Mouse (Mus musculus) heart, embryonic 10.5 days (tissue): Measurements from ENCODE around the gene Cracr2b. TPM values are rescaled to one million over a fixed set of nuclear protein-coding genes. Genes with fewer than 3 reads are reported as not detected.
"Not testable (repeated sequence)": the region's sequence is repeated elsewhere in the genome, so short reads cannot be mapped to it uniquely, and the experiment has no call there.

ENCODE experiments used
- DNase-seq: peaks from one replicate; pipeline ENCODE4 v3.0.0-alpha.2; 2017; ENCODE audit warnings: low spot score
- H3K27ac ChIP-seq: fragments of 300-500 bp; sonication (generic); 2 replicates; pipeline ENCODE4 v1.5.1; 2016; ENCODE audit warnings: mild to moderate bottlenecking
- H3K27me3 ChIP-seq: fragments of 300-500 bp; sonication (generic); 2 replicates; pipeline ENCODE4 v1.6.1; 2016; ENCODE audit warnings: mild to moderate bottlenecking; ENCODE audit not compliant: poor library complexity, insufficient read depth, severe bottlenecking
- H3K36me3 ChIP-seq: fragments of 300-500 bp; sonication (generic); 2 replicates; pipeline ENCODE4 v1.6.1; 2016; ENCODE audit warnings: mild to moderate bottlenecking, moderate library complexity
- H3K4me1 ChIP-seq: fragments of 300-500 bp; sonication (generic); 2 replicates; pipeline ENCODE4 v1.6.1; 2016; ENCODE audit warnings: mild to moderate bottlenecking
- H3K4me3 ChIP-seq: fragments of 300-500 bp; sonication (generic); 2 replicates; pipeline ENCODE4 v1.5.1; 2016; ENCODE audit warnings: mild to moderate bottlenecking, moderate library complexity
- H3K9me3 ChIP-seq: fragments of 300-500 bp; sonication (generic); 2 replicates; pipeline ENCODE4 v1.6.1; 2016; ENCODE audit warnings: mild to moderate bottlenecking, moderate library complexity
- WGBS: fragments of 180-500 bp; shearing (Covaris S2); methylation state at CpG from one replicate; pipeline ENCODE4 v1.1.7; 2016; 5-methylcytosine and 5-hydroxymethylcytosine counted together
- polyA plus RNA-seq: library from polyadenylated mRNA; unstranded; fragments of >200 nt; fragmentation: Nextera tagmentation; extraction: Ambion mirVana; gene quantifications from 2 replicates; pipeline ENCODE4 v1.2.1, GENCODE M21; 2016

Gene Cracr2b
- polyA plus RNA-seq, 1 experiment from 2014 or later: 14.0 TPM

GRCm38 (mm10) chr7:141436523-141436892 lies 24.4 kb upstream of the Cracr2b start:
- 59% methylated on average over 2 of the region's 2 CpGs for WGBS
- no peaks in the 10 kb centered on the region for H3K27me3 ChIP-seq
- peak overlapping the region; percentile 69 for H3K4me3 ChIP-seq
- H3K27ac ChIP-seq: peak overlapping the region; percentile 87
- peaks cover 59% of the 10 kb centered on the region for H3K4me1 ChIP-seq
- DNase-seq: no peak
- no peaks in the 10 kb centered on the region for H3K9me3 ChIP-seq
- H3K36me3 ChIP-seq: peaks cover 59% of the 10 kb centered on the region

- WGBS: 5% methylated on average over 53 of the region's 53 CpGs
- Histone ChIP-seq H3K4me3 (peak within 1 kb of the TSS; percentile 69), H3K27me3 (no peaks in the 10 kb centered on the region), H3K27ac (peak within 1 kb of the TSS; percentile 87), H3K36me3 (peaks cover 59% of the 10 kb centered on the region), H3K4me1 (peaks cover 69% of the 10 kb centered on the region), H3K9me3 (no peaks in the 10 kb centered on the region)
- peak; percentile 92 for DNase-seq
Measured at GRCm38 (mm10) chr7:141437178-141438120, 23.4 kb upstream of the Cracr2b start, which contains the start of gene Slc25a22. Slc25a22 (minus strand) TSS chr7:141437892.

GRCm38 (mm10) chr7:141438201-141438968 lies 22.5 kb upstream of the Cracr2b start:
- Histone ChIP-seq H3K36me3 (peaks cover 52% of the 10 kb centered on the region), H3K4me3 (no peak overlapping the region), H3K4me1 (peaks cover 71% of the 10 kb centered on the region), H3K27ac (no peak overlapping the region), H3K27me3 (no peaks in the 10 kb centered on the region), H3K9me3 (no peaks in the 10 kb centered on the region)
- DNase-seq: no peak
- WGBS: 92% methylated on average over 12 of the region's 12 CpGs

GRCm38 (mm10) chr7:141439140-141439679 lies 21.7 kb upstream of the Cracr2b start:
- H3K27ac ChIP-seq: no peak overlapping the region

GRCm38 (mm10) chr7:141439811-141440210 lies 21.1 kb upstream of the Cracr2b start:
- H3K27me3 ChIP-seq: no peaks in the 10 kb centered on the region
- no peaks in the 10 kb centered on the region for H3K9me3 ChIP-seq
- peaks cover 63% of the 10 kb centered on the region for H3K4me1 ChIP-seq
- peaks cover 47% of the 10 kb centered on the region for H3K36me3 ChIP-seq
- H3K27ac ChIP-seq: no peak overlapping the region
- DNase-seq: no peak
- 98% methylated on average over 11 of the region's 11 CpGs for WGBS
- H3K4me3 ChIP-seq: no peak overlapping the region

More at GRCm38 (mm10) chr7:141439140-141439679, 21.7 kb upstream of the Cracr2b start:
- no peaks in the 10 kb centered on the region for H3K27me3 ChIP-seq
- DNase-seq: no peak
- peaks cover 47% of the 10 kb centered on the region for H3K36me3 ChIP-seq
- peaks cover 67% of the 10 kb centered on the region for H3K4me1 ChIP-seq
- WGBS: 92% methylated on average over 10 of the region's 10 CpGs
- H3K4me3 ChIP-seq: no peak overlapping the region
- H3K9me3 ChIP-seq: no peaks in the 10 kb centered on the region

GRCm38 (mm10) chr7:141440613-141441012 lies 20.3 kb upstream of the Cracr2b start:
- H3K9me3 ChIP-seq: no peaks in the 10 kb centered on the region
- 30% methylated on average over 6 of the region's 6 CpGs for WGBS
- H3K4me1 ChIP-seq: peaks cover 55% of the 10 kb centered on the region
- H3K4me3 ChIP-seq: no peak overlapping the region
- 0 out of 2 replicates have a peak overlapping the region, but pooled peaks have one; percentile 12 for H3K27ac ChIP-seq
- no peak for DNase-seq
- peaks cover 47% of the 10 kb centered on the region for H3K36me3 ChIP-seq
- H3K27me3 ChIP-seq: no peaks in the 10 kb centered on the region

- H3K27ac ChIP-seq: no peak overlapping the region
- 86% methylated on average over 9 of the region's 9 CpGs for WGBS
- no peaks in the 10 kb centered on the region for H3K9me3 ChIP-seq
- peaks cover 47% of the 10 kb centered on the region for H3K36me3 ChIP-seq
- no peaks in the 10 kb centered on the region for H3K27me3 ChIP-seq
- H3K4me3 ChIP-seq: no peak overlapping the region
- DNase-seq: peak; percentile 72
- H3K4me1 ChIP-seq: peaks cover 47% of the 10 kb centered on the region
Measured at GRCm38 (mm10) chr7:141441460-141441859, 19.4 kb upstream of the Cracr2b start.

GRCm38 (mm10) chr7:141442199-141442598 lies 18.7 kb upstream of the Cracr2b start:
- 89% methylated on average over 13 of the region's 13 CpGs for WGBS
- Histone ChIP-seq H3K9me3 (no peaks in the 10 kb centered on the region), H3K27ac (peak overlapping the region; percentile 88; the same call in 1 of the 2 replicates), H3K4me1 (peaks cover 41% of the 10 kb centered on the region), H3K4me3 (peak overlapping the region; percentile 66), H3K36me3 (peaks cover 47% of the 10 kb centered on the region), H3K27me3 (no peaks in the 10 kb centered on the region)
- peak; percentile 73 for DNase-seq

GRCm38 (mm10) chr7:141443081-141443821 lies 17.6 kb upstream of the Cracr2b start:
- H3K9me3 ChIP-seq: no peaks in the 10 kb centered on the region
- DNase-seq: peak; percentile 76
- peaks cover 41% of the 10 kb centered on the region for H3K4me1 ChIP-seq
- no peaks in the 10 kb centered on the region for H3K27me3 ChIP-seq
- H3K36me3 ChIP-seq: peaks cover 44% of the 10 kb centered on the region
- H3K27ac ChIP-seq: peak overlapping the region; percentile 88
- peak overlapping the region; percentile 66 for H3K4me3 ChIP-seq
- 31% methylated on average over 12 of the region's 12 CpGs for WGBS

- Histone ChIP-seq H3K27me3 (no peaks in the 10 kb centered on the region), H3K36me3 (peaks cover 44% of the 10 kb centered on the region), H3K9me3 (no peaks in the 10 kb centered on the region), H3K4me3 (peak within 1 kb of the TSS; percentile 66), H3K4me1 (peaks cover 47% of the 10 kb centered on the region), H3K27ac (peak within 1 kb of the TSS; percentile 88)
- under 1% methylated on average over 25 of the region's 25 CpGs for WGBS
- DNase-seq: peak; percentile 92
Measured at GRCm38 (mm10) chr7:141443828-141444237, 17.1 kb upstream of the Cracr2b start, which contains the start of gene Pidd1. Pidd1 (minus strand) TSS chr7:141444025.

GRCm38 (mm10) chr7:141446374-141446773 lies 14.5 kb upstream of the Cracr2b start:
- peaks cover 37% of the 10 kb centered on the region for H3K4me1 ChIP-seq
- H3K27ac ChIP-seq: peak overlapping the region; percentile 97
- 70% methylated on average over 3 of the region's 3 CpGs for WGBS
- peaks cover 44% of the 10 kb centered on the region for H3K36me3 ChIP-seq
- not testable (repeated sequence) for H3K27me3 ChIP-seq, DNase-seq, H3K9me3 ChIP-seq
- H3K4me3 ChIP-seq: peak overlapping the region; percentile 84; the same call in 1 of the 2 replicates
